36 mouse cellular contexts compared by ENCODE assay signal in the genomic region with DNA sequence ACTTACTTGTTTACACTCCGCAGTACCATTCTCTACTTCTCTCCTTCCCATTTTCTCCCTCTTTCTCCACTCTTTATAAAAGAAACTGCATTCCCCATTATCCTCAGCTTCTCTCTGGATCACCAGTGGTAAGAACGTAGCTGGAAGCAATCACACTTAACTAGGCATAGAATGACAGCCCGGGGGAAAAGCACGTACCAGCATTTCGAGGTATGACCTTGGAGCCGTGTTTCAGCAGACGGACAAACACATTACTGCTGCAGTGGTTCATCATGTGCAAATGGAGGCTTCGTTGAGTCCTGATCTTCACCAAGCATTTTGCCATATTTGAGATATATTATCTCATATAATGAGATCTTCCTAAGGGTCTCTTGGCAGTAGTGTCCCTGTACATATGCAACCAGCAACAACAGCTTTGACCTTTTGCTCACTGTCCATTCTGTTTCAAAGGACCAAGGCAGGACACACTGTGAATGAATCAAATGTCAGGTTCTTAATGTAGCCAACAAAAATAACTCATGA. TPM values are rescaled to one million over a fixed set of nuclear protein-coding genes. Genes with fewer than 3 reads are reported as not detected.
DNase-seq lines count a peak whose midpoint lies in the region; ATAC-seq and TF ChIP-seq lines count a peak whose summit lies in the region.
"Had no signal": no experiment of that assay in that cellular context is flagged by ENCODE, and none has a peak within 500 bp of the region (broad histone marks: within the 10 kb centered on the region; RNA-seq: fewer than 3 reads in every experiment).

Gene 2310002L09Rik (minus strand): TSS at position 472 of the 522 bp plus-strand sequence.

- TF ChIP-seq CTCF in heart, postnatal 0 days (IDR thresholded peaks at IDR 0.05; ENCODE audit: low read depth) = no peak

- WGBS in heart, postnatal 0 days = 60% methylated on average over 8 of the region's 8 CpGs
- 73% methylated on average over 8 of the region's 8 CpGs for WGBS in heart, embryonic 11.5 days (ENCODE audit: insufficient replicate concordance)

- no peaks in the 10 kb centered on the region for H3K36me3 ChIP-seq in heart, postnatal 0 days (replicated peaks; ENCODE audit: control insufficient read depth, insufficient read depth, low read length)
- H3K36me3 ChIP-seq in heart, embryonic 11.5 days (ENCODE audit: control insufficient read depth, insufficient read depth, low read length) = no peaks in the 10 kb centered on the region
- H3K36me3 ChIP-seq: embryonic facial prominence, embryonic 13.5 days; G1E; hindbrain, embryonic 10.5 days; intestine, embryonic 15.5 days; limb, embryonic 12.5 days; neural tube, embryonic 15.5 days had no signal

- no peaks in the 10 kb centered on the region for H3K9me3 ChIP-seq in heart, postnatal 0 days (replicated peaks; ENCODE audit: control insufficient read depth, low read length)
- H3K9me3 ChIP-seq in heart, embryonic 11.5 days (replicated peaks; ENCODE audit: control insufficient read depth, low read length) = no peaks in the 10 kb centered on the region
- H3K9me3 ChIP-seq: embryonic facial prominence, embryonic 13.5 days; forebrain, embryonic 13.5 days; G1E; hindbrain, embryonic 10.5 days; intestine, embryonic 15.5 days; limb, embryonic 12.5 days; neural tube, embryonic 15.5 days had no signal

- H3K4me2 ChIP-seq in heart, postnatal 0 days (ENCODE audit: low read depth, low read length) = no peak within 1 kb of the TSS
- H3K4me2 ChIP-seq in heart, embryonic 11.5 days = no peak within 1 kb of the TSS
- H3K4me2 ChIP-seq: embryonic facial prominence, embryonic 13.5 days; forebrain, embryonic 13.5 days; intestine, embryonic 15.5 days; limb, embryonic 12.5 days; liver, embryonic 11.5 days; midbrain, embryonic 11.5 days; neural tube, embryonic 15.5 days had no signal

- no peaks in the 10 kb centered on the region for H3K4me1 ChIP-seq in heart, postnatal 0 days (ENCODE audit: control insufficient read depth, insufficient read depth)
- no peaks in the 10 kb centered on the region for H3K4me1 ChIP-seq in heart, embryonic 11.5 days (ENCODE audit: control insufficient read depth, insufficient read depth, low read length)
- H3K4me1 ChIP-seq: embryonic facial prominence, embryonic 13.5 days; forebrain, embryonic 13.5 days; hindbrain, embryonic 10.5 days; intestine, embryonic 15.5 days; limb, embryonic 12.5 days; neural tube, embryonic 15.5 days had no signal

- H3K9ac ChIP-seq in heart, postnatal 0 days (replicated peaks; ENCODE audit: low read depth, low read length) = no peak within 1 kb of the TSS
- H3K9ac ChIP-seq in heart, embryonic 11.5 days (ENCODE audit: low read depth, low read length) = no peak within 1 kb of the TSS
- H3K9ac ChIP-seq: embryonic facial prominence, embryonic 13.5 days; forebrain, embryonic 13.5 days; intestine, embryonic 15.5 days; limb, embryonic 12.5 days; liver, postnatal 0 days; neural tube, embryonic 15.5 days had no signal

- H3K27me3 ChIP-seq in heart, postnatal 0 days (ENCODE audit: control insufficient read depth, insufficient read depth, low read length) = no peaks in the 10 kb centered on the region
- H3K27me3 ChIP-seq in heart, embryonic 11.5 days (ENCODE audit: control insufficient read depth, insufficient read depth, low read length) = no peaks in the 10 kb centered on the region
- H3K27me3 ChIP-seq: CH12.LX; embryonic facial prominence, embryonic 13.5 days; forebrain, embryonic 13.5 days; intestine, embryonic 15.5 days; limb, embryonic 12.5 days; neural tube, embryonic 15.5 days; Patski had no signal

- no peak for TF ChIP-seq EP300 in heart, postnatal 0 days (IDR thresholded peaks at IDR 0.05; ENCODE audit: low read depth)

- H3K4me3 ChIP-seq in heart, postnatal 0 days (ENCODE audit: low read depth, low read length) = no peak within 1 kb of the TSS
- H3K4me3 ChIP-seq in heart, embryonic 11.5 days (ENCODE audit: low read depth, low read length) = no peak within 1 kb of the TSS
- H3K4me3 ChIP-seq: embryonic facial prominence, embryonic 13.5 days; forebrain, embryonic 13.5 days; hindbrain, embryonic 10.5 days; intestine, embryonic 15.5 days; layer of hippocampus, adult 2 months; limb, embryonic 12.5 days; neural tube, embryonic 15.5 days had no signal

- no peak within 1 kb of the TSS; the same call in 1 of the 2 replicates for H3K27ac ChIP-seq in heart, postnatal 0 days (ENCODE audit: low read depth)
- no peak within 1 kb of the TSS for H3K27ac ChIP-seq in heart, embryonic 11.5 days (ENCODE audit: low read depth, low read length)
- H3K27ac ChIP-seq: embryonic facial prominence, embryonic 13.5 days; forebrain, embryonic 13.5 days; hindbrain, embryonic 10.5 days; intestine, embryonic 15.5 days; layer of hippocampus, adult 2 months; limb, embryonic 12.5 days; neural tube, embryonic 15.5 days had no signal

- no peak for ATAC-seq in heart, postnatal 0 days (ENCODE audit: insufficient read depth, low read depth)
- no peak for ATAC-seq in heart, embryonic 11.5 days (replicated peaks; ENCODE audit: insufficient number of reproducible peaks, low FRiP score, low TSS enrichment)
- ATAC-seq: forebrain, embryonic 13.5 days; hindbrain, embryonic 16.5 days; intestine, embryonic 15.5 days; liver, postnatal 0 days; Patski had no signal

- DNase-seq in heart, postnatal 0 days (ENCODE audit: low spot score) = peak; percentile 18
- DNase-seq in gastrocnemius, adult 18-20 months (ENCODE audit: low spot score) = peak; percentile 50
- peak; percentile 13 for DNase-seq in gastrocnemius, postnatal 25 days
- no peak for DNase-seq in cerebellum, adult 8-10 months
- no peak for DNase-seq in frontal cortex, adult 2 months (ENCODE audit: extremely low spot score in 1 of 2, low spot score in 1 of 2)
- no peak for DNase-seq in cerebellum, adult 11 months
- DNase-seq: adrenal gland, postnatal 36 days; B cell, adult 2 months; cerebellum, adult 11-12 months; cerebellum, postnatal 14 days; kidney, adult 9 months; kidney, postnatal 25 days; liver, postnatal 0 days; lung, postnatal 10 days; right cerebral cortex, postnatal 14 days; spleen, adult 18-20 months had no signal

RNA-seq across cellular contexts. Expression of gene 2310002L09Rik, which starts in this region (rescaled TPM):
- 3.3 and 5.0 TPM in 2 replicates for total RNA-seq in heart, postnatal 0 days (2014; rRNA removed; ENCODE audit: low replicate concordance)
- polyA plus RNA-seq in heart, postnatal 0 days (2015; fragmentation: Nextera tagmentation; extraction: Ambion mirVana) = 2.7 TPM in 2 replicates
- polyA plus RNA-seq in heart, embryonic 11.5 days (2014; fragmentation: Nextera tagmentation; extraction: Ambion mirVana) = 0.23 and 0.39 TPM in 2 replicates
- total RNA-seq in gastrocnemius, adult 18-20 months (2021) = 100 to 1,000 TPM; 130 to 168 TPM
- 100 to 1,000 TPM in 1 of 2 experiments, 10 to 100 TPM in 1; 99.0 to 213 TPM for total RNA-seq in gastrocnemius, postnatal 25 days (2021)
- polyA plus RNA-seq in frontal cortex, adult 2 months (2012; rRNA removed) = 0.23 TPM in 1 of 2 replicates, not detected in the other
- total RNA-seq: adrenal gland, adult 18-20 months; adrenal gland, postnatal 36 days; CH12.LX; G1E; layer of hippocampus, adult 2 months; layer of hippocampus, postnatal 25 days; left cerebral cortex, postnatal 14 days; megakaryocyte progenitor cell, adult 5-6 weeks; midbrain, postnatal 0 days had no signal
- polyA plus RNA-seq: forebrain, embryonic 13.5 days; G1E; hindbrain, embryonic 10.5 days; hindbrain, embryonic 16.5 days; intestine, embryonic 15.5 days; liver, embryonic 11.5 days; liver, postnatal 0 days; midbrain, embryonic 11.5 days; midbrain, postnatal 0 days; Patski; testis, adult 2 months had no signal

Comparison
In these comparisons a context has a peak if more than half of its experiments do, and no peak if none do; other contexts are left out.
1. RNA of gene 2310002L09Rik (total RNA-seq): 99.0 to 213 TPM in gastrocnemius, postnatal 25 days and 130 to 168 TPM in gastrocnemius, adult 18-20 months; 3.3 to 5.0 TPM in heart, postnatal 0 days; every median in the first group is over 10 times any median in the second.
2. DNase-seq: peak in heart, postnatal 0 days (single experiment), gastrocnemius, adult 18-20 months (single experiment) and gastrocnemius, postnatal 25 days (single experiment); none in cerebellum, adult 8-10 months (single experiment), frontal cortex, adult 2 months (0 of 2) and cerebellum, adult 11 months (single experiment).